Mouse (Mus musculus) megakaryocyte, embryonic 14.5 days (primary cell): ENCODE results near the gene 2010109A12Rik.

Experiments
- FLI1 ChIP-seq: IDR thresholded peaks from 2 replicates; pipeline ENCODE4 v1.6.1; 2012; ENCODE audit warnings: low read length, inconsistent platforms, mixed read lengths
- GATA1 ChIP-seq: IDR thresholded peaks from 3 replicates; pipeline ENCODE4 v1.6.1; 2012; ENCODE audit warnings: mixed read lengths, low read length, inconsistent platforms, borderline replicate concordance

DNA sequence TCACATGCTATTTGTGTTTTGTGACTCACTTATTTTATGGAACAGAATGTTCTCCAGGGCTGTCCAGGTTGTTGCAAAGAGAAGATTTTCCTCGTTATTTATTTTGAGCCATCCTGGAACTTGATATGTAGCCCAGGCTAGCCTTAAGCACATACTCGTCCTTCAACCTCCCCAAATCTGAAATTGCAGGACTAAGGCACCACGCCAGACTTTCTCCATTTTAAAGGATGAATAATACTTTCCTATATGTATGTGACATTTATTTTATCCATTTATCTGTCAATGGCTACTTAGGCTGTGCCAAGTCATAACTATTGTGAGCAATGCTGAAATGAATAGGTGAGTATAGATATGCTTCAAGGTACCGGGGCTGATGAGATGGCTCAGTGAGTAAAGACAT is 30.2 kb downstream of the 2010109A12Rik start:
- TF ChIP-seq GATA1 (no peak), FLI1 (no peak)
